ENCODE assay signal across 21 mouse cellular contexts in the genomic region with DNA sequence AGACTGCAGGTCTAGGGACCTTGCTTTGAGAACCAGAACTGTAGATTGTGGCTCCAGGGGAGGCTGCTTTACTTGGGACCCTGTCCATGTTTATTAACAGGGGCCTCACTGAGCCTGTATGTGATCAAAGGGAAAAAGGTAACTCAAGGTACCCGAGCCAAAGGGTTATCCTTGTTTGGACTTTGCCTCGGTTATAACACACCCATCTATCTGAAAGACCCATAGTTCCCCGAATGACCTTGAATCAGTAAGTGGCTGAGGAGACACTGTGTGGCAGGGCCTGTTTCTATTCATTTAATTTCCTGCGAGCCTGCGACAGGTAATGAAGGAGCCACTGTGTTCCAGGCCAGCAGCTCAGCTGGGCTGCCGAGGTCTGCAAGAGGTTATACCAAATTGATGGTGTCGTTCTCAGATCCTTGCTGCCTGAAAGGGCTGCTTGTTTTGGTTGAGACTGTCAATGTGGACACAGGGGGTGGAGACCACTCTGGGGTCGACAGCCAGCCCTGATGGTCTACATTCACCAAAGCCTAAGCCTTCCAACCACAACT. TPM values are rescaled to one million over a fixed set of nuclear protein-coding genes. Genes with fewer than 3 reads are reported as not detected.
DNase-seq lines count a peak whose midpoint lies in the region; ATAC-seq and TF ChIP-seq lines count a peak whose summit lies in the region.
"Had no signal": no experiment of that assay in that cellular context is flagged by ENCODE, and none has a peak within 500 bp of the region (broad histone marks: within the 10 kb centered on the region; RNA-seq: fewer than 3 reads in every experiment).

No protein-coding gene starts in this region.

- WGBS in heart, embryonic 15.5 days, result 69% methylated on average over 8 of the region's 8 CpGs
- WGBS in liver, adult 2 months, result 55% methylated on average over 8 of the region's 8 CpGs
- 34% methylated on average over 8 of the region's 8 CpGs for WGBS in embryonic facial prominence, embryonic 14.5 days
- 88% methylated on average over 8 of the region's 8 CpGs for WGBS in midbrain, embryonic 13.5 days

- no peak for DNase-seq in heart, adult 18-20 months
- peak; percentile 37 for DNase-seq in liver, adult 2 months (ENCODE audit: extremely low read depth, low read depth, low spot score)
- DNase-seq in liver, result no peak
- peak; percentile 31 for DNase-seq in embryonic facial prominence, embryonic 14.5 days (ENCODE audit: low spot score)
- DNase-seq in ovary, adult 18-20 months (ENCODE audit: low spot score), result no peak
- no peak for DNase-seq in adrenal gland, postnatal 4 days (ENCODE audit: low spot score in 2 of 2)
- DNase-seq: adrenal gland, postnatal 10 days; cerebellum, adult 11-12 months; cerebellum, postnatal 25 days; gastrocnemius, postnatal 36 days; heart, postnatal 36 days; liver, embryonic 13.5 days; lung, postnatal 14 days; right cerebral cortex, postnatal 14 days had no signal

- H3K4me2 ChIP-seq in heart, embryonic 15.5 days, result no peak overlapping the region
- no peak overlapping the region for H3K4me2 ChIP-seq in embryonic facial prominence, embryonic 14.5 days (ENCODE audit: low read depth, low read length)
- no peak overlapping the region for H3K4me2 ChIP-seq in midbrain, embryonic 13.5 days (replicated peaks)
- H3K4me2 ChIP-seq: forebrain, embryonic 13.5 days; heart, embryonic 11.5 days; kidney, embryonic 15.5 days; liver, embryonic 13.5 days; neural tube, embryonic 12.5 days; stomach, embryonic 15.5 days had no signal

- no peak overlapping the region for H3K9ac ChIP-seq in heart, embryonic 15.5 days
- no peak overlapping the region for H3K9ac ChIP-seq in liver, adult 2 months (ENCODE audit: low read depth, low read length)
- H3K9ac ChIP-seq in embryonic facial prominence, embryonic 14.5 days (ENCODE audit: low read depth, low read length), result no peak overlapping the region
- no peak overlapping the region for H3K9ac ChIP-seq in midbrain, embryonic 13.5 days (replicated peaks)
- H3K9ac ChIP-seq: forebrain, embryonic 13.5 days; kidney, embryonic 15.5 days; liver, embryonic 13.5 days; neural tube, embryonic 12.5 days; stomach, embryonic 15.5 days had no signal

- 0 out of 2 replicates have a peak overlapping the region, but pooled peaks have one; percentile 59 for H3K27ac ChIP-seq in heart, embryonic 15.5 days
- no peak overlapping the region for H3K27ac ChIP-seq in liver, adult 2 months (replicated peaks; ENCODE audit: insufficient read depth, low read depth, low read length)
- H3K27ac ChIP-seq in embryonic facial prominence, embryonic 14.5 days (replicated peaks; ENCODE audit: low read depth, low read length), result no peak overlapping the region
- 0 out of 2 replicates have a peak overlapping the region, but pooled peaks have one; percentile 71 for H3K27ac ChIP-seq in midbrain, embryonic 13.5 days
- H3K27ac ChIP-seq: forebrain, embryonic 13.5 days; kidney, embryonic 15.5 days; liver, embryonic 13.5 days; neural tube, embryonic 12.5 days; stomach, embryonic 15.5 days had no signal

- H3K27me3 ChIP-seq in heart, embryonic 15.5 days, result no peaks in the 10 kb centered on the region
- H3K27me3 ChIP-seq in liver, adult 2 months (ENCODE audit: control insufficient read depth, insufficient read depth, low read length), result no peaks in the 10 kb centered on the region
- H3K27me3 ChIP-seq in embryonic facial prominence, embryonic 14.5 days (replicated peaks; ENCODE audit: control insufficient read depth, insufficient read depth, low read length), result no peaks in the 10 kb centered on the region
- H3K27me3 ChIP-seq in midbrain, embryonic 13.5 days, result no peaks in the 10 kb centered on the region
- H3K27me3 ChIP-seq: forebrain, embryonic 13.5 days; kidney, embryonic 15.5 days; liver, embryonic 13.5 days; neural tube, embryonic 12.5 days; stomach, embryonic 15.5 days had no signal

- no peaks in the 10 kb centered on the region for H3K79me2 ChIP-seq in liver, adult 2 months (ENCODE audit: control insufficient read depth, insufficient read depth, low read length)

- peaks cover 29% of the 10 kb centered on the region for H3K4me1 ChIP-seq in heart, embryonic 15.5 days (replicated peaks)
- H3K4me1 ChIP-seq in liver, adult 2 months (ENCODE audit: control insufficient read depth, insufficient read depth, low read length), result peaks cover 2% of the 10 kb centered on the region; the same call in 1 of the 2 replicates
- peaks cover 4% of the 10 kb centered on the region; the same call in 1 of the 2 replicates for H3K4me1 ChIP-seq in embryonic facial prominence, embryonic 14.5 days (ENCODE audit: control insufficient read depth, insufficient read depth, low read length)
- H3K4me1 ChIP-seq in midbrain, embryonic 13.5 days (replicated peaks), result peaks cover 21% of the 10 kb centered on the region
- H3K4me1 ChIP-seq: liver, embryonic 13.5 days; stomach, embryonic 15.5 days had no signal

- H3K36me3 ChIP-seq in heart, embryonic 15.5 days, result no peaks in the 10 kb centered on the region
- peaks cover 12% of the 10 kb centered on the region; the same call in 1 of the 2 replicates for H3K36me3 ChIP-seq in liver, adult 2 months (ENCODE audit: control insufficient read depth, insufficient read depth, low read length)
- H3K36me3 ChIP-seq in embryonic facial prominence, embryonic 14.5 days (ENCODE audit: control insufficient read depth, insufficient read depth, low read length), result peaks cover 19% of the 10 kb centered on the region; the same call in 1 of the 2 replicates
- H3K36me3 ChIP-seq in midbrain, embryonic 13.5 days, result peaks cover 16% of the 10 kb centered on the region; the same call in 1 of the 2 replicates
- H3K36me3 ChIP-seq: stomach, embryonic 15.5 days had no signal

- TF ChIP-seq POLR2A in liver, adult 2 months (IDR thresholded peaks at IDR 0.05; ENCODE audit: extremely low read depth, insufficient read depth, low read length), result no peak

- ATAC-seq in heart, embryonic 15.5 days (replicated peaks; ENCODE audit: insufficient number of reproducible peaks, insufficient read depth, low FRiP score, low read depth), result no peak
- ATAC-seq in embryonic facial prominence, embryonic 14.5 days (ENCODE audit: low read depth), result 0 out of 2 replicates have a peak, but pooled peaks have one; percentile 9
- ATAC-seq in midbrain, embryonic 13.5 days, result no peak
- ATAC-seq: forebrain, embryonic 13.5 days had no signal

- TF ChIP-seq CTCF in liver, adult 2 months (IDR thresholded peaks at IDR 0.05; ENCODE audit: low read depth, low read length), result no peak

- H3K9me3 ChIP-seq in heart, embryonic 15.5 days (replicated peaks), result no peaks in the 10 kb centered on the region
- H3K9me3 ChIP-seq in embryonic facial prominence, embryonic 14.5 days (ENCODE audit: control insufficient read depth, low read length), result no peaks in the 10 kb centered on the region
- no peaks in the 10 kb centered on the region for H3K9me3 ChIP-seq in midbrain, embryonic 13.5 days
- H3K9me3 ChIP-seq: forebrain, embryonic 13.5 days; kidney, embryonic 15.5 days; stomach, embryonic 15.5 days had no signal

- no peak overlapping the region for H3K4me3 ChIP-seq in heart, embryonic 15.5 days
- no peak overlapping the region for H3K4me3 ChIP-seq in liver, adult 2 months (ENCODE audit: insufficient read depth, low read depth, low read length)
- no peak overlapping the region for H3K4me3 ChIP-seq in embryonic facial prominence, embryonic 14.5 days (ENCODE audit: low read depth, low read length)
- H3K4me3 ChIP-seq in midbrain, embryonic 13.5 days (replicated peaks), result no peak overlapping the region
- H3K4me3 ChIP-seq: forebrain, embryonic 13.5 days; kidney, embryonic 15.5 days; liver, embryonic 13.5 days; neural tube, embryonic 12.5 days; stomach, embryonic 15.5 days had no signal

RNA-seq across cellular contexts. Expression of a gene that starts 34.6 kb away (rescaled TPM):
- polyA plus RNA-seq in heart, embryonic 15.5 days (2015; fragmentation: Nextera tagmentation; extraction: Ambion mirVana), result 39.3 and 42.2 TPM in 2 replicates
- total RNA-seq in heart, adult 18-20 months (2021), result 10 to 100 TPM; 17.8 to 18.5 TPM
- 9.0 and 10.1 TPM in 2 replicates for total RNA-seq in liver, adult 2 months (2014; rRNA removed)
- 4.1 and 4.6 TPM in 2 replicates for polyA plus RNA-seq in liver, adult 2 months (2012; rRNA removed)
- polyA plus RNA-seq in embryonic facial prominence, embryonic 14.5 days (2014; fragmentation: Nextera tagmentation; extraction: Ambion mirVana), result 37.4 and 44.0 TPM in 2 replicates
- 60.2 and 61.8 TPM in 2 replicates for polyA plus RNA-seq in midbrain, embryonic 13.5 days (2015; fragmentation: Nextera tagmentation; extraction: Ambion mirVana)
- 10 to 100 TPM; 27.0 to 27.3 TPM for total RNA-seq in adrenal gland, postnatal 4 days (2021)

Comparison
In these comparisons a context has a peak if more than half of its experiments do, and no peak if none do; other contexts are left out.
1. DNase-seq: peak in liver, adult 2 months (single experiment) and embryonic facial prominence, embryonic 14.5 days (single experiment); none in heart, adult 18-20 months (0 of 2), liver (single experiment), ovary, adult 18-20 months (single experiment) and adrenal gland, postnatal 4 days (0 of 2).
2. H3K27ac ChIP-seq: peak in heart, embryonic 15.5 days (single experiment) and midbrain, embryonic 13.5 days (single experiment); none in liver, adult 2 months (single experiment) and embryonic facial prominence, embryonic 14.5 days (single experiment).